Mouse (Mus musculus) hindbrain, embryonic 16.5 days (tissue): ENCODE data around the gene Cnnm2. TPM values are rescaled to one million over a fixed set of nuclear protein-coding genes. Genes with fewer than 3 reads are reported as not detected.
"Not testable (repeated sequence)": the region's sequence is repeated elsewhere in the genome, so short reads cannot be mapped to it uniquely, and the experiment has no call there.

ENCODE experiments used
- ATAC-seq: fragments of 200-750 bp; cut with Nextera tagmentation; 2 replicates; pipeline ENCODE4 v1.8.0; 2017; ENCODE audit warnings: moderate TSS enrichment, moderate library complexity
- H3K27ac ChIP-seq: fragments of 300-500 bp; sonication (generic); 2 replicates; pipeline ENCODE4 v1.5.1; 2014; ENCODE audit warnings: low read depth, mild to moderate bottlenecking, control low read depth, low read length, moderate library complexity
- H3K27me3 ChIP-seq: fragments of 300-500 bp; sonication (generic); replicated peaks from 2 replicates; pipeline ENCODE4 v1.6.1; 2014; ENCODE audit warnings: low read length; ENCODE audit not compliant: control insufficient read depth, insufficient read depth
- H3K36me3 ChIP-seq: fragments of 300-500 bp; sonication (generic); 2 replicates; pipeline ENCODE4 v1.6.1; 2014; ENCODE audit warnings: mild to moderate bottlenecking, low read length, moderate library complexity, mixed read lengths; ENCODE audit not compliant: control insufficient read depth, insufficient read depth
- H3K4me1 ChIP-seq: fragments of 300-500 bp; sonication (generic); 2 replicates; pipeline ENCODE4 v1.6.1; 2014; ENCODE audit warnings: low read depth, low read length; ENCODE audit not compliant: control insufficient read depth, insufficient read depth
- H3K4me2 ChIP-seq: fragments of 300-500 bp; sonication (generic); 2 replicates; pipeline ENCODE4 v1.6.1; 2014; ENCODE audit warnings: mild to moderate bottlenecking, low read length, control low read depth, moderate library complexity
- H3K4me3 ChIP-seq: fragments of 300-500 bp; sonication (generic); 2 replicates; pipeline ENCODE4 v1.5.1; 2014; ENCODE audit warnings: mild to moderate bottlenecking, low read length, control low read depth, moderate library complexity
- H3K9ac ChIP-seq: fragments of 300-500 bp; sonication (generic); 2 replicates; pipeline ENCODE4 v1.6.1; 2014; ENCODE audit warnings: low read depth, mild to moderate bottlenecking, control low read depth, low read length, moderate library complexity
- H3K9me3 ChIP-seq: fragments of 300-500 bp; sonication (generic); 2 replicates; pipeline ENCODE4 v1.6.1; 2014; ENCODE audit warnings: mild to moderate bottlenecking, low read length, moderate library complexity; ENCODE audit not compliant: control insufficient read depth
- WGBS: fragments of 180-500 bp; shearing (Covaris S2); extraction: QIAGEN DNeasy Blood & Tissue Kit; methylation state at CpG from one replicate; pipeline ENCODE4 v1.1.7; 2014; 5-methylcytosine and 5-hydroxymethylcytosine counted together
- polyA plus RNA-seq: library from polyadenylated mRNA; unstranded; fragments of >200 nt; fragmentation: Nextera tagmentation; extraction: Ambion mirVana; gene quantifications from 2 replicates; pipeline ENCODE4 v1.2.1, GENCODE M21; 2015

Cnnm2 gene
- polyA plus RNA-seq, 1 experiment from 2014 or later: 6.6 TPM

DNA sequence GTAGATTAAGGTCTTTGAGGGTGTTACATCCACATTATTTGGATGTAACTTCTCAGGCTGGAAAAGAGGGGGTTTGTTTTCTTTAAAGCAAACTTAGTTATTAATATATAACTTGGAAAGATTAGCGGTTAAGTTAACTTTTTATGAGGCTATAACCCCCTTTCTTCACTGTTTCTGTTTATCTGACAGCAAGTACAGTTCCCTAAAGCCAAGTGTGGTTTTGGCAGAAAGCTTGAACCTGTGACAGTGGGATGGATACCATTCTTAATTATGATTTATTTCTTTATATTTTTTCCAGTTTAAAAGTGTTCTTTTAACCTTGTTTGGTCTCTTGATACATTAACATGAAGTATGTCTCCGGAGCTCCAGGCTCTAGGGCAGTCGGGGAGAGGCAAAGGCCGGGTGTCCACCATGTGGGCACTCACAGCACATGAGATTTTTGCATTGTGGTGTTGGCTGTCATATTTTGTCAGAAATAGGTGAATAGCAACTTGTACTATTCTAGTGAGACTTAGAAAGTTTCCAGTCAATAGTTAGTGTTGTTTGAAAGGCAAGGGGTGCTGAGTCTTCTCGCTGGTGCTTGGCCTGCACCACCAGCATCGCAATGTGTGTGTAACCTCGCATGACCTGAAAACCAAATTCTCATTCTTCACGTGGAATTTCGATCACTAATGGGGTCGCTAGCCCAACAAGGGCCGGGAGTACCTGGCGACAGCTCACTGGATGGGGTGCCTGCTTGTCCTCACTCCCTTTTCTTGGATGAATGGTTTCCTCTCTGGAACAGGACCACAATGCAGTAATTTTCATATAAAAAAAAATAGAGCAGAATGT is 2.8 kb downstream of the Cnnm2 start:
- Histone ChIP-seq H3K9me3 (no peaks in the 10 kb centered on the region), H3K4me3 (peak overlapping the region; percentile 91), H3K27me3 (no peaks in the 10 kb centered on the region; the same call in 1 of the 2 replicates), H3K4me2 (peak overlapping the region; percentile 75), H3K27ac (no peak overlapping the region), H3K36me3 (no peaks in the 10 kb centered on the region), H3K4me1 (peaks cover 27% of the 10 kb centered on the region), H3K9ac (no peak overlapping the region)
- 48% methylated on average over 12 of the region's 12 CpGs for WGBS
- ATAC-seq: no peak

DNA sequence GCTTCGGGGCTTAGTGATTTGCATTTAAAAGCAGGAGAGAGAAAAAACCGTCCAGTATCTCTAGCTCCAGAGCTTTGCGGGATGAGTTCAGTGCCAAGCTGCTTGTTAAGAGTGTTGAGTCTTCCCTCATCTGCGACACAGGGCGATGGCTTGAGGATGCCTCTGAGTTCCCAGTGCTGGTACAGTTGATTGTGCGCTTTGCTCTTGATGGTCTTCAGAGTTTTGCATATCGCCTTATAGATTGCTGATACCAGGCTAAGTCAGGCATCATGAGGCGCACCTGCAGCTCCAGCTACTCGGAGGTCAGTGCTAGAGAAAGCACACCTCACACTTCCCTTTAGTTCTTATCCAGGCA is 3.3 kb downstream of the Cnnm2 start:
- no peak overlapping the region for H3K27ac ChIP-seq
- H3K4me3 ChIP-seq: peak overlapping the region; percentile 91
- H3K4me1 ChIP-seq: peaks cover 27% of the 10 kb centered on the region
- H3K9me3 ChIP-seq: no peaks in the 10 kb centered on the region
- ATAC-seq: no peak
- no peaks in the 10 kb centered on the region for H3K36me3 ChIP-seq
- WGBS: 48% methylated on average over 9 of the region's 9 CpGs
- no peaks in the 10 kb centered on the region; the same call in 1 of the 2 replicates for H3K27me3 ChIP-seq
- peak overlapping the region; percentile 75 for H3K4me2 ChIP-seq
- H3K9ac ChIP-seq: no peak overlapping the region

DNA sequence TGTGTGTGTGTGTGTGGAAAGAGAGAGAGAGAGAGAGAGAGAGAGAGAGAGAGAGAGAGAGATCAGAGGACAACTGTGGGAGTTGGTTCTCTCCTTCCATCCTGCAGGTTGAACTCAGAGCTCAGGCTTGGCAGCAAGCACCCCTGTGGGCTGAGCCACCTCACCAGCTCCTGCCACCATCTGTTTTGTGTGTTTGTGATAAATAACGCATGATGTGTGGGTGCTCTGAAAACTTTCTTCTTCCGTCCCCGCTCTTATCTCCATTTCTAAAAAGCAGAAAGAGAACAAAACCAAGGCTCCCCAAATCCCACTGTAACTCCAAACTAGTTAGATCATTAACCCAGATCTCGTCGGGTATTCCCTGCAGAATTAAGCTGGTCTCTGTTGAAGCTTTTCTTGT is 4.7 kb downstream of the Cnnm2 start:
- Histone ChIP-seq H3K4me2 (peak overlapping the region; percentile 37), H3K9ac (no peak overlapping the region), H3K4me3 (no peak overlapping the region), H3K27ac (no peak overlapping the region), H3K4me1 (peaks cover 27% of the 10 kb centered on the region), H3K9me3 (no peaks in the 10 kb centered on the region), H3K27me3 (no peaks in the 10 kb centered on the region; the same call in 1 of the 2 replicates), H3K36me3 (no peaks in the 10 kb centered on the region)
- 50% methylated on average over 5 of the region's 5 CpGs for WGBS
- ATAC-seq: no peak

DNA sequence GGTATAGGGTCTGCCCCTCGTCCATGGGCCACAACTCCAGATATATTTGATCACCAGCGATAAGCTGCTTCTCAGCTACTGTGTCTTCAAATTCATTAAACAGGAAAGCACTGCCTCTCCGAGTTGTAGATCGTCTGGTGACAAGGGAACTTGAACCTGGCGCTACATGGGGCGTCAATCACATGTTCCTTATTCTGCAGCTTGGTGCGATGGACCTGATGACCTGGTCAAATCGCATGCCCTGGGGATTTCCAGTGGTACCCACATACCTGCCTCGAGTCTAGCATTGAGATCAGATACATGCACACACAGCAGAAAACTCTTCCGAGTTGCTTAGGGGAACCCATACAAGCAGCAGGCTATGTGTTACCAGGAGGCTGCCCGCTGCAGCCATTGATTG is 8.4 kb downstream of the Cnnm2 start:
- 85% methylated on average over 11 of the region's 11 CpGs for WGBS

DNA sequence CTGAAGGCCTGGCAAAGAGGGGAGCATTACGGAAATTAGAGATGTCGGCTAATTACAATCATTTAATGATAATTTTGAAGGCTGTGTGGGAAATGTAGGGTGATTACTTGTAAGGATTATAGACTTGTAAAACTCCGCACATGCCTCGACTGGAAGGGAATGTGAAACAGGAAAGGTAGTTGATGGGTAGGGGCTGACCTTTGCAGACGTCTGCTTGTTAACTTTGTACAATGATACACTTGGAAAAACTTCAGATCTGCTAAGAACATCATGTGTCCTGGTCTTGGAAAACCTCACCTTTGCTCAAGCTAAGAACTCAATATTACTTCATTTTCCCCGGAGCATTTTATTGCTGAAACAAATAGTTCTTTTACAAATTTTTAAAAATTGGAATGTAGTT is 10.4 kb downstream of the Cnnm2 start:
- H3K4me1 ChIP-seq: no peaks in the 10 kb centered on the region; the same call in 1 of the 2 replicates
- H3K9me3 ChIP-seq: no peaks in the 10 kb centered on the region
- no peaks in the 10 kb centered on the region for H3K36me3 ChIP-seq
- H3K9ac ChIP-seq: no peak overlapping the region
- H3K4me3 ChIP-seq: no peak overlapping the region
- 79% methylated on average over 6 of the region's 6 CpGs for WGBS
- H3K27ac ChIP-seq: no peak overlapping the region
- ATAC-seq: no peak
- no peak overlapping the region for H3K4me2 ChIP-seq
- H3K27me3 ChIP-seq: no peaks in the 10 kb centered on the region

More for the DNA sequence above, 8.4 kb downstream of the Cnnm2 start:
- no peak for ATAC-seq
- H3K4me3 ChIP-seq: no peak overlapping the region
- H3K27ac ChIP-seq: no peak overlapping the region
- H3K9me3 ChIP-seq: no peaks in the 10 kb centered on the region
- H3K4me1 ChIP-seq: peaks cover 13% of the 10 kb centered on the region
- H3K4me2 ChIP-seq: no peak overlapping the region
- H3K9ac ChIP-seq: no peak overlapping the region
- H3K36me3 ChIP-seq: no peaks in the 10 kb centered on the region
- H3K27me3 ChIP-seq: no peaks in the 10 kb centered on the region

DNA sequence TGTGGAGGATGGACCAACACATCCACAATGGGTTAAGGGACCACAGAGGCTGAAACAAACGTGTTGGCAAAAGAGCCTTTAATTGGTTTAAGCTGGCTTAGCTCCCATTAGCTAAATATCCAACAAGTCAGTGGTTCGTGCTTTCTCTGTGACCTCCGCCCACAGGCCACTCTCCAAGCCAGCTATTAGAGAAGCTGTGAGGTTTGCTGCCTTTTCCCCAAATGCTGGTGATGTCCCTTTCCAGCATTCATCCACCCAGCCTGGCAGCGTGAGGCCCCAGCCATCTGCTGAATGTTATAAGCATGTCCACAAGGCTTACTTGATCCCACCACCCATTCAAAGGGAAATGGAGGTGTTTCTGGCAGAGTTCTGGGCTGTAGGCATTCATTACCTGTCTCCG is 15.0 kb downstream of the Cnnm2 start:
- no peaks in the 10 kb centered on the region for H3K27me3 ChIP-seq
- WGBS: 69% methylated on average over 5 of the region's 5 CpGs
- no peak for ATAC-seq

DNA sequence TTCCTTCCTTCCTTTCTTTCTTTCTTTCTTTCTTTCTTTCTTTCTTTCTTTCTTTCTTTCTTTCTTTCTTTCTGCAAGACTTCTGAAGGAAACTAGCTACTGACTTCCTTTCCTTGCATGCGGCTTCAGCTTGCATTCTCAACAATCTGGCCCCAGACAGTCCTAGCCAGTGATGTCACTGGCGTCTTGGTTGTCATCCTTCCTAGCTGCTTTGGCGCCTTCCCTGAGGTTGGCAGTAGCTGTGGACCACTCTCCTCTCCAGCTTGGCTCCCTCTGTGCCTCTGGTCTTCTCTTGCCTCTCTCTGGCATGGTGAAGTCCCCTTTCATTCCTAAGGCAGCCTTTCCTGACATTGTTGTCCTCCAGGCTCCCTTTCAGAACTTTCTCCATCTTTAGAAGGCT is 15.5 kb downstream of the Cnnm2 start:
- Histone ChIP-seq H3K4me2 (no peak overlapping the region), H3K4me3 (no peak overlapping the region), H3K4me1 (no peaks in the 10 kb centered on the region), H3K9me3 (no peaks in the 10 kb centered on the region), H3K27me3 (no peaks in the 10 kb centered on the region), H3K27ac (no peak overlapping the region), H3K9ac (no peak overlapping the region), H3K36me3 (no peaks in the 10 kb centered on the region)
- 89% methylated on average over 3 of the region's 3 CpGs for WGBS
- ATAC-seq: no peak

More for the DNA sequence above, 15.0 kb downstream of the Cnnm2 start:
- Histone ChIP-seq H3K27ac (no peak overlapping the region), H3K4me1 (no peaks in the 10 kb centered on the region), H3K9ac (no peak overlapping the region), H3K4me3 (no peak overlapping the region), H3K9me3 (no peaks in the 10 kb centered on the region), H3K36me3 (no peaks in the 10 kb centered on the region), H3K4me2 (no peak overlapping the region)

DNA sequence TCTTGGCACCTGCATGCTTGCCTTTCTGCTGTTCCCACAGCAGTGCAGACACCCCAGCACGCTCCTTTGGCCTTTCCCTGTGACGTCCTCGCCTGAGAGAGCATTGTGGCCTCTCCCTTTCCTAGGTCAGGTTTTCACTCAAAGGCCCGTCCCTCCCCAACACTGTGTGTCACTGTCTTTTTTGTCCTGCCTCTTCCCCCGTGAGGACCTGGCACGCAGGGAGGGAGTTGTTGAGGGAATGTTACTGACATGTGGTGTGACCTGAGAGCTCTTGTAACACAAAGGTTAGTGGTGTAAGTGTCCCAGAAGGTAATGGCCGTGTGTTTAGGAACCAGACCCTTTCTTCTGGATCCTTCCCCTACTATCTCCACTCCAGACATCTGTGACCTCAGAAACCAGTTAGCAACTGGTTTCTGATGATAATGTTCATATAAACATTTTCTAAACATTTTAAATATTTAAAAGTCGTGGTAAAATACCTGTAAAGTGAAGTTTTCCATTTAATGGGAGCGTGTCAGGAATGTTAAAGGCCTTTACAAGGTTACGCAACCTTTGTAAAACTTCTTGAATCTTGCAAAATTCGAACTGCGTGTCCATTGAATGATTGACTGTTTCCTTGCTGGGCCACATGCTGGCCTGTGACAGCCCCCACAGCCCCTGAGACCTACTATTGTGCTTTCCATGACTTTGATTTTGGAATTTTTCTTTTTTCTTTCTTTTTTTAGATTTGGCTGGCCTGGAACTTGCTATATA is 16.7 kb downstream of the Cnnm2 start:
- H3K27ac ChIP-seq: no peak overlapping the region
- WGBS: 75% methylated on average over 12 of the region's 12 CpGs
- no peaks in the 10 kb centered on the region for H3K27me3 ChIP-seq
- H3K4me1 ChIP-seq: no peaks in the 10 kb centered on the region
- H3K36me3 ChIP-seq: no peaks in the 10 kb centered on the region
- H3K9ac ChIP-seq: no peak overlapping the region
- H3K4me2 ChIP-seq: no peak overlapping the region
- H3K9me3 ChIP-seq: no peaks in the 10 kb centered on the region
- no peak overlapping the region for H3K4me3 ChIP-seq
- ATAC-seq: no peak

DNA sequence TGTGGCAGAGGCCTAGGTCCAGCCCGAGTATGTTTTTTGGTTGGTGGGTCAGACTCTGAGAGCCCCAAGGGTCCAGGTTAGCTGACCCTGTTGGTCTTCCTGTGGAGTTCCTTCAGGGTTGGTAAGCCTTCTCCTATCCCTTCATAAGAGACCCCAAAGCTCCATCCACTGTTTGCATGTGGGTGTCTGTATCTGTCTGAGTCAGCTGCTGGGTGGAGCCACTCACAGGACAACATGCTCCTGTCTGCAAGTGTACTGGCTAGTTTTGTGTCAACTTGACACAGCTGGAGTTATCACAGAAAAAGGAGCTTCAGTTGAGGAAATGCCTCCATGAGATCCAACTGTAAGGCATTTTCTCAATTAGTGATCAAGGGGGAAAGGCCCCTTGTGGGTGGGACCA is 17.7 kb downstream of the Cnnm2 start:
- not testable (repeated sequence) for H3K27me3 ChIP-seq, H3K4me2 ChIP-seq, H3K36me3 ChIP-seq, H3K27ac ChIP-seq, ATAC-seq, H3K4me1 ChIP-seq, H3K9me3 ChIP-seq, H3K4me3 ChIP-seq, H3K9ac ChIP-seq
- 100% methylated on average over 1 of the region's 1 CpGs for WGBS
